Mouse (Mus musculus): ENCODE measurements around the gene Olfr311. TPM values are rescaled to one million over a fixed set of nuclear protein-coding genes. Genes with fewer than 3 reads are reported as not detected.

The Olfr311 gene
- polyA plus RNA-seq, 1 experiment, result not detected

DNA sequence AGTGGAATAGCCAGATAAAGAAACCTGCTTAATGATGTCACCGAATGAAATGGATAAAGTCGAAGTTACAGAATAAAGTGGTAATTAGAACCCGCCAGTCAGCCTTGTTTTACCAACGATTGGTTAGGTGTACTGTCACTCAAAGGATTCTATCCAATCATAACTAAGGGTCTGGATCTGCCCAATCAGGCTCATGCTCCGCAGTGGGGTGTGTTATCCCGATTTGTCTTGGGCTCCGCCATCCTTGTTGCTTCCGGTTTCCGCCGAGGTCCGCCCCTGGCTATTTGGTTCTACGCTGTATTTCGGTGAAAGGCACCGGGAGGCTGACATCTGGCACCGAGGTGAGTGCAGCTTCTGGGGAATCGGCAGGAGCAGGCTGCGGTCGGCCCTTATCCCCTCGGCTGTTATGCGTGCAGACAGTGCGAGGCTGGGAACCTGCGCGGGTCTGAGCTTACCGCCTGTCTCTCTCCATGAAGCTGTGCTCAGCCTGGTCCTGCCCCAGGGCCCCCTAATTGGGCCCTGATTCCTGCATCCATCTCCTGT is 7.9 kb downstream of the Olfr311 start, which contains the start of gene Gm12258:
Gene Gm12258 (plus strand): TSS at position 240 of the 543 bp plus-strand sequence.
- H3K27me3 ChIP-seq (ENCODE audit: control insufficient read depth, insufficient read depth, low read length), result no peaks in the 10 kb centered on the region
- peak within 1 kb of the TSS; percentile 14; the same call in 1 of the 2 replicates for H3K27ac ChIP-seq (ENCODE audit: control insufficient read depth, insufficient read depth, low read depth, low read length)
- H3K36me3 ChIP-seq (ENCODE audit: control insufficient read depth, insufficient read depth, low read length), result no peaks in the 10 kb centered on the region
- peak; percentile 62 for TF ChIP-seq POLR2A (IDR thresholded peaks at IDR 0.05; ENCODE audit: control insufficient read depth, low read depth, low read length)
- no peak for TF ChIP-seq CTCF (IDR thresholded peaks at IDR 0.05; ENCODE audit: control insufficient read depth, insufficient read depth, insufficient replicate concordance, low read depth, low read length)
- H3K4me1 ChIP-seq (ENCODE audit: control insufficient read depth, insufficient read depth, low read length), result peaks cover 2% of the 10 kb centered on the region; the same call in 1 of the 2 replicates
- H3K4me3 ChIP-seq (ENCODE audit: control insufficient read depth, low read depth, low read length), result peak within 1 kb of the TSS; percentile 94

DNA sequence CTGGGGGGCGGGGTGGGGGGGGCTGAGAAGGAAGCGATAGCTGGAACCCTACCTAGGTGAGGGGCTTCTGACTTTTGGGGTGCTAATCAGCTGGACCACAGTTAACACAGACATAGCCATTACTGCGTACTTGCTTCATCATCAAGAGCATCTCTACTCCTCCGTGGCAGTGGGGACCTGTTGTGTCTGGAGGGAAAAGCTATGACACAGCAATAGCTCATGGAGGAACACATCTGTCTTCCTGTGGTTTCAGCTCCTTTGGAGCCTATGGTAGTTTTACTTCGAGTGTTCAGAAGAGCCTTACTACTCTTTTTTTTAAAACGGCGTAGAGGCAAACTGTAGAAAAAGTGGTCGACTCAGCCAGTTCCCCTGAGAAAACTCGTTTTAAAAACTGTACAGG is 8.6 kb downstream of the Olfr311 start:
- Histone ChIP-seq H3K27ac (ENCODE audit: control insufficient read depth, insufficient read depth, low read depth, low read length) (no peak overlapping the region), H3K36me3 (ENCODE audit: control insufficient read depth, insufficient read depth, low read length) (no peaks in the 10 kb centered on the region), H3K27me3 (ENCODE audit: control insufficient read depth, insufficient read depth, low read length) (no peaks in the 10 kb centered on the region), H3K4me3 (ENCODE audit: control insufficient read depth, low read depth, low read length) (no peak overlapping the region), H3K4me1 (ENCODE audit: control insufficient read depth, insufficient read depth, low read length) (peaks cover 2% of the 10 kb centered on the region; the same call in 1 of the 2 replicates)
- TF ChIP-seq CTCF (IDR thresholded peaks at IDR 0.05; ENCODE audit: control insufficient read depth, insufficient read depth, insufficient replicate concordance, low read depth, low read length) (no peak), POLR2A (IDR thresholded peaks at IDR 0.05; ENCODE audit: control insufficient read depth, low read depth, low read length) (no peak)

DNA sequence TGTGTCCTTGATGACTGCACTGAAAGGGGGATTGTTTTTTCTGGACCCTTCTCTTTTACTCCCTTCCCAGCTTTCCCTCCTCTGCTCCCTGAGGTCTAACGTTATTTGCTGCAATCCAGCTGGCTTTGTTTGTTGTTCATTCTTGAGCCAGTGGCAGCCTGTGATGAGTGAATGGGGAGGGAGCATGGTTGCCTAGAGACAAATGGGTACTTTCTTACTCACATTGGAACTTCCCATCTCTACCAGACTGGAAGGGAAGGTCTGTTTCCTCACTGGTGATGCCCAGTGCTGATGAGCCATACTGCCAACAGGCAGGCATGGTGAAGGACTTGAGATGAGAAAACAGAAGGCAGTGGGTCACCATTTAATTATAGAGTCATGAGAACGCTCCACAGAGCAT is 10.7 kb downstream of the Olfr311 start:
- H3K4me3 ChIP-seq (ENCODE audit: control insufficient read depth, low read depth, low read length), result no peak overlapping the region
- TF ChIP-seq POLR2A (IDR thresholded peaks at IDR 0.05; ENCODE audit: control insufficient read depth, low read depth, low read length) (no peak), CTCF (IDR thresholded peaks at IDR 0.05; ENCODE audit: control insufficient read depth, insufficient read depth, insufficient replicate concordance, low read depth, low read length) (no peak)
- peaks cover 2% of the 10 kb centered on the region; the same call in 1 of the 2 replicates for H3K4me1 ChIP-seq (ENCODE audit: control insufficient read depth, insufficient read depth, low read length)
- no peaks in the 10 kb centered on the region for H3K27me3 ChIP-seq (ENCODE audit: control insufficient read depth, insufficient read depth, low read length)
- H3K27ac ChIP-seq (ENCODE audit: control insufficient read depth, insufficient read depth, low read depth, low read length), result no peak overlapping the region
- H3K36me3 ChIP-seq (ENCODE audit: control insufficient read depth, insufficient read depth, low read length), result no peaks in the 10 kb centered on the region

DNA sequence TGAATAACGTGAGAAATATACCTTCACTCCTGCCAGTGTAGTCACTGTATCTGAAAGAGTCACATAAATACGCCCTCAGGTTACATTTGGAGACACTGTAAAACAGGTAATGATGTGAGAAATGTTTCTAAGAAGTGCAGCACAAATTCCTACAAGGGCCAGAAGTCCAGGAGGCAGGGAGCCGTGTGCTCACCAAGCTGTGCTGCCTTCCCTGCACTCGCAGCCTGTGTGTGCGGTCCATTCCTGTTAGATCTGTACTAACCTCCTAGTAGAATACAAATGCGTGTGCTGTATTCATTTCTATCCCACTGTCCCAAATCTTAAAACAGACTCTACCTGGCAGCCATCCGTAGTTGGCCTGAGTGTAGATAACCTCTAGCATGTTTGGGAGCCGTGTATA is 21.7 kb downstream of the Olfr311 start:
- Histone ChIP-seq H3K36me3 (ENCODE audit: control insufficient read depth, insufficient read depth, low read length) (no peaks in the 10 kb centered on the region; the same call in none of the 2 replicates), H3K4me1 (ENCODE audit: control insufficient read depth, insufficient read depth, low read length) (no peaks in the 10 kb centered on the region), H3K4me3 (ENCODE audit: control insufficient read depth, low read depth, low read length) (no peak overlapping the region), H3K27ac (ENCODE audit: control insufficient read depth, insufficient read depth, low read depth, low read length) (no peak overlapping the region), H3K27me3 (ENCODE audit: control insufficient read depth, insufficient read depth, low read length) (no peaks in the 10 kb centered on the region)
- no peak for TF ChIP-seq POLR2A (IDR thresholded peaks at IDR 0.05; ENCODE audit: control insufficient read depth, low read depth, low read length)

DNA sequence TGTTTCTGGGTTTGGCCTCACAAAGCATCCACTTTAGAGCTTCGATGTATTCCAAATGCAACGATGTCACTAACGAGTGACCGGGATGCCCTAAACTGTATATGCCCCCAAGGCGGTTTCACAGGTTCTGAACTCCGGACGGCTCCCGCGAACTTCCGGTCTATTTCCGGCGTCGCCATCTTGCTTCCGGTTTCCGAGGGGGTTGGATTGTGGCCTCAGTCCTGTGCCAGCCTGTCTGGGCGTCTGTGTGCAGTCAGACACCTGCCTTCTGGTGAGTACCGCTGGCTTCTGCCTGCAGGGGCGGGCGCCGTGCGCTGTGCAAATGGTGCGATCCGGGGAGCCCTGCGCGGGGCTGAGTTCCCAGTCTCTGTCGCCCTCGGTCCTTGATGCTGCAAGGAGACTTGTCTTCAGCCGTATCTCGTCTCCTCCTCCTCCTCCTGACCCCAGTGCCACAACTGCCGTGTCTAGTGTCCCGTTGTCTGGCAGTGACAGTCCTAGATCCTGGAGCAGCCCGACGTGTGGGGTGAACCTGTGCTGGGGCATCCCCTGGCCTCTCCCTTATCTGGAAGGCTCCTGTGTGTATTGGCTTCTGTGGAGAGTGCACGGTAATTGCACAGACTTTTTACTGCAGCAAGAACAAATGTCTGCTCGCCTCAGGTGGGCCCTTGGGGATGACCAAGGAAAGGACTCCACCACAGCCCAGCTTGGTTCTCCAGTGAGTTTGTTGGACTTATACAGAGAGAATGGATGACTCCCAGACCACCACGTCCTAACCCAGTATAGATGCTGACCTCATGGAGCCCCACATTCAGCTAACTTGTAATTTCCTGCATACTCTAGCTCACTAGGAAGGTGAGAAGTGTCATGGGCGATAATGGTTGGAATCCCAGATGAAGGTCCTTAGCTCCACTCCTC is 28.2 kb downstream of the Olfr311 start, which contains the start of gene 2810021J22Rik:
Gene 2810021J22Rik (plus strand): TSS at position 178 of the 915 bp plus-strand sequence.
- TF ChIP-seq CTCF (IDR thresholded peaks at IDR 0.05; ENCODE audit: control insufficient read depth, insufficient read depth, insufficient replicate concordance, low read depth, low read length) (no peak), POLR2A (IDR thresholded peaks at IDR 0.05; ENCODE audit: control insufficient read depth, low read depth, low read length) (no peak; the same call in 1 of the 2 replicates)
- peak within 1 kb of the TSS; percentile 95 for H3K4me3 ChIP-seq (ENCODE audit: control insufficient read depth, low read depth, low read length)
- peaks cover 5% of the 10 kb centered on the region for H3K4me1 ChIP-seq (ENCODE audit: control insufficient read depth, insufficient read depth, low read length)
- no peaks in the 10 kb centered on the region; the same call in none of the 2 replicates for H3K36me3 ChIP-seq (ENCODE audit: control insufficient read depth, insufficient read depth, low read length)
- H3K27ac ChIP-seq (ENCODE audit: control insufficient read depth, insufficient read depth, low read depth, low read length), result peak within 1 kb of the TSS; percentile 68
- H3K27me3 ChIP-seq (ENCODE audit: control insufficient read depth, insufficient read depth, low read length), result no peaks in the 10 kb centered on the region

DNA sequence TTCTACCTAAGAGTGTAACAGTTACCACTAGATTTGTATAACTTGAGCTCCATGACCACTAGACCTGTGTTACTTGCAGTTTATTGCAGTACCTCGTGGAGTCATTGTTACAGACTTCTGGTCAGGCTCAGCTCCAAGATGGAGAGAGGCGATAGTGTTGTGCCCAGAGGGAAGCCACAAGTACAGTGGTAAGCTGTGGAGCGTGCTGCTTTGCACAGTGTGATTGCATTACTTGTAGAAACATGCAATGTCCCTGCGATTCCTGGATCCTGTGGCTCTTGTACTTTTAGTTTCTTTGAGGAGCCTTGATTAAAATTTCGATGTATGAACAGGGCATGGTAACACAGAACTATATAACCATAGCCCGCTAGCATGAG is 28.9 kb downstream of the Olfr311 start:
- H3K27ac ChIP-seq (ENCODE audit: control insufficient read depth, insufficient read depth, low read depth, low read length), result no peak overlapping the region
- H3K27me3 ChIP-seq (ENCODE audit: control insufficient read depth, insufficient read depth, low read length), result no peaks in the 10 kb centered on the region
- no peak for TF ChIP-seq CTCF (IDR thresholded peaks at IDR 0.05; ENCODE audit: control insufficient read depth, insufficient read depth, insufficient replicate concordance, low read depth, low read length)
- no peak for TF ChIP-seq POLR2A (IDR thresholded peaks at IDR 0.05; ENCODE audit: control insufficient read depth, low read depth, low read length)
- H3K4me1 ChIP-seq (ENCODE audit: control insufficient read depth, insufficient read depth, low read length), result peaks cover 5% of the 10 kb centered on the region
- H3K4me3 ChIP-seq (ENCODE audit: control insufficient read depth, low read depth, low read length), result no peak overlapping the region
- no peaks in the 10 kb centered on the region; the same call in none of the 2 replicates for H3K36me3 ChIP-seq (ENCODE audit: control insufficient read depth, insufficient read depth, low read length)

DNA sequence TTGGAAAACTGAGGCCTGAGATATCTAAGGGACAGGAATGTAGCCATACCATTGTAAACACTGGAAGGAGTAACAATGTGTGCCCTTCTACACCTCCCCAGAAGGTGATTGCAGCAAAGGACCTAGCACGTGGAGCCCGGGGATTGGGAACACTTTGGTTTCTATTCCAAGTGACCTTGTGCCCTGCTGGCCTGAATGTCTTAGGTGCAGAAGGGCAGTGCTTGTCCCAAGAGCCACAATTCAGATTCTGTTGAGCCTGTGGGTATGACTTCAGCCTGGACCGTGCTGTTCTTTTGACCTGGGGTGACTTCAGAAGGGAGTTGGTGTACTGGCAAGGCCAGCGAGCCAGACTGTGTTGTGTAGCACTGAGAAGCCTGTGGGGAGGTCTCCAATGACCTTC is 31.9 kb downstream of the Olfr311 start:
- Histone ChIP-seq H3K4me1 (ENCODE audit: control insufficient read depth, insufficient read depth, low read length) (peaks cover 5% of the 10 kb centered on the region), H3K4me3 (ENCODE audit: control insufficient read depth, low read depth, low read length) (no peak overlapping the region), H3K27me3 (ENCODE audit: control insufficient read depth, insufficient read depth, low read length) (no peaks in the 10 kb centered on the region), H3K36me3 (ENCODE audit: control insufficient read depth, insufficient read depth, low read length) (no peaks in the 10 kb centered on the region; the same call in none of the 2 replicates), H3K27ac (ENCODE audit: control insufficient read depth, insufficient read depth, low read depth, low read length) (no peak overlapping the region)
- TF ChIP-seq POLR2A (IDR thresholded peaks at IDR 0.05; ENCODE audit: control insufficient read depth, low read depth, low read length) (no peak), CTCF (IDR thresholded peaks at IDR 0.05; ENCODE audit: control insufficient read depth, insufficient read depth, insufficient replicate concordance, low read depth, low read length) (no peak)

Data from testis, adult 2 months (tissue).